Mouse (Mus musculus) cerebellum, adult 2 months (tissue): Measurements from ENCODE around the gene Brinp2.

Experiments used
- CTCF ChIP-seq: fragments of 200-500 bp; IDR thresholded peaks from 2 replicates; pipeline ENCODE4 v1.5.1; 2011; ENCODE audit warnings: low read depth, mild to moderate bottlenecking, control low read depth, low read length, moderate library complexity, borderline replicate concordance; ENCODE audit not compliant: insufficient read depth
- POLR2A ChIP-seq: fragments of 200-500 bp; IDR thresholded peaks from 2 replicates; pipeline ENCODE4 v1.6.1; 2011; ENCODE audit warnings: low read length, control low read depth, borderline replicate concordance; ENCODE audit not compliant: insufficient read depth

DNA sequence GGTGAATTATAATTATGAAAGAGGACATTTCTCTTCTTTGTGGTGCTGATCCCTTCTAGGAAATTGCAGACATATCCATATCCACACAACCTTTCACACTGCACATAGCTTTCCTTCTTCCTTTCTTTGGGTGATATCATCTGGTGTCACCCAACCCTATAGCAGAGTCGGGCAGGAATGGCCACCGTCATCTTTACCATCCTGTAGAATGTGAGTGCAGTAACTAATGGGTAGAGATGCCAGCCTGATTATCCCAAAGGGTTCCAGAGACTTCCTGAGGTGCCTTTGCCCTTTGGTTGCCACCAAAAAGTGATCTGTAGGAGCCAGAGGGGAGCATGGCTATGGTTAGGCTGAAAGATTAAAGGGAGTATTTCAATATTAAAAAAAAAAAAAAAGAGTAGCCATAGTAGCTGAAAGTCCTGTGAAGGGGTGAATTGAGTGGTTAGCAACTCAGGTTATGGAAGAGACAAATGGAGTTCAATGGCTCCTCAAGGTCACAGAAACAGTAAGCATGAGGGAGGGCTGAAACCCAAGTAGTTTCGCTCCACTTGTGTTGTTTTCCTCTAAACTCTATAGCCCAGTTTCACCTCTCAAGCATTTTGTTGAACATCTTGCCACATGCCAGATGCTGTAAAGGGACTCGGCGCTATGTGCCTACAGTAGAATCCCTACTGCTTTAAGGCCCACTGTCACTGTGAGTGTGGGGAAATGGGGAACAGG is 96.5 kb downstream of the Brinp2 start:
- no peak for TF ChIP-seq POLR2A
- no peak for TF ChIP-seq CTCF
